Comparison of ENCODE assay signal across 8 mouse cellular contexts in the genomic region with DNA sequence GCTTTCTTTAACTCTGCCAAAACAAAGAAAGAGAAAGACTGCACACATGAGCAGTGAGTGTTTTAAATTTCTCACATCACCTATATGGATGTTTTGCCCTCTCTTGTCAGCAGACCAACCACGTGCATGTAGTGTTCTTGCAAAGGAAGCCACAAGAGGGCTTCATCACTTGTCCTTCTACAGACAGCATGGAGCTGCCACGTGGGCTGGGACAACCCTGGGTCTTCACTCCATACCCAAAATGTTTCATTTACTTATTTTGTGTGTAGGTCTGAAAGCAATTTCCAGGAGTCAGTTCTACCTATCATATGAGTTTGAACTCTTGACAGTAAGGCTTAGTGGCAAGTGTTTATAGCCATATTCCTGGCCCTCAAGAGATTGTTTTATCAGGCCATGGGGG. TPM values are rescaled to one million over a fixed set of nuclear protein-coding genes. Genes with fewer than 3 reads are reported as not detected.
DNase-seq lines count a peak whose midpoint lies in the region; ATAC-seq and TF ChIP-seq lines count a peak whose summit lies in the region.

No protein-coding gene starts in this region.

- peak overlapping the region; percentile 88 for H3K9ac ChIP-seq in hindbrain, embryonic 12.5 days
- peak overlapping the region; percentile 78; the same call in 1 of the 2 replicates for H3K9ac ChIP-seq in lung, postnatal 0 days (replicated peaks; ENCODE audit: low read depth)
- H3K9ac ChIP-seq in stomach, postnatal 0 days (ENCODE audit: low read length), result 0 out of 2 replicates have a peak overlapping the region, but pooled peaks have one; percentile 27

- no peak for TF ChIP-seq POLR2A in testis, adult 2 months (IDR thresholded peaks at IDR 0.05; ENCODE audit: control insufficient read depth, low read depth, low read length)

- TF ChIP-seq EP300 in lung, postnatal 0 days (IDR thresholded peaks at IDR 0.05), result no peak
- TF ChIP-seq EP300 in stomach, postnatal 0 days (optimal IDR thresholded peaks at IDR 0.05), result no peak

- ATAC-seq in hindbrain, embryonic 12.5 days (ENCODE audit: low FRiP score), result no peak
- ATAC-seq in lung, postnatal 0 days, result no peak
- ATAC-seq in stomach, postnatal 0 days (ENCODE audit: low FRiP score, low TSS enrichment), result no peak
- no peak for ATAC-seq in activated CD4-positive, CD25-positive, alpha-beta regulatory T cell, adult 4 months

- no peaks in the 10 kb centered on the region for H3K9me3 ChIP-seq in hindbrain, embryonic 12.5 days (replicated peaks)
- H3K9me3 ChIP-seq in lung, postnatal 0 days (ENCODE audit: low read length), result no peaks in the 10 kb centered on the region
- H3K9me3 ChIP-seq in stomach, postnatal 0 days (ENCODE audit: control insufficient read depth, low read length), result no peaks in the 10 kb centered on the region

- WGBS in hindbrain, embryonic 12.5 days, result 0% methylated on average over 2 of the region's 2 CpGs
- 2% methylated on average over 2 of the region's 2 CpGs for WGBS in lung, postnatal 0 days
- 0% methylated on average over 2 of the region's 2 CpGs for WGBS in stomach, postnatal 0 days

- H3K27ac ChIP-seq in testis, adult 2 months (ENCODE audit: control insufficient read depth, insufficient read depth, low read depth, low read length), result no peak overlapping the region; the same call in 1 of the 2 replicates
- H3K27ac ChIP-seq in hindbrain, embryonic 12.5 days, result no peak overlapping the region
- H3K27ac ChIP-seq in lung, postnatal 0 days (ENCODE audit: low read length), result no peak overlapping the region
- H3K27ac ChIP-seq in stomach, postnatal 0 days (replicated peaks), result no peak overlapping the region

- no peak for DNase-seq in testis, postnatal 14 days (ENCODE audit: low spot score)
- peak; percentile 59 for DNase-seq in embryo, embryonic 10 days (ENCODE audit: low spot score)
- peak; percentile 43 for DNase-seq in lung, postnatal 0 days (ENCODE audit: low spot score)
- DNase-seq in stomach, postnatal 0 days (ENCODE audit: low spot score), result no peak
- DNase-seq in gastrocnemius, postnatal 14 days, result no peak

- H3K4me1 ChIP-seq in testis, adult 2 months (ENCODE audit: control insufficient read depth, insufficient read depth, low read length), result peaks cover 6% of the 10 kb centered on the region; the same call in 1 of the 2 replicates
- H3K4me1 ChIP-seq in hindbrain, embryonic 12.5 days, result peaks cover 24% of the 10 kb centered on the region
- H3K4me1 ChIP-seq in lung, postnatal 0 days (ENCODE audit: insufficient read depth, low read depth, low read length), result no peaks in the 10 kb centered on the region; the same call in 1 of the 2 replicates
- H3K4me1 ChIP-seq in stomach, postnatal 0 days (replicated peaks; ENCODE audit: control insufficient read depth, insufficient read depth), result no peaks in the 10 kb centered on the region

- no peaks in the 10 kb centered on the region for H3K27me3 ChIP-seq in testis, adult 2 months (ENCODE audit: control insufficient read depth, insufficient read depth, low read length)
- H3K27me3 ChIP-seq in hindbrain, embryonic 12.5 days, result no peaks in the 10 kb centered on the region
- H3K27me3 ChIP-seq in lung, postnatal 0 days (replicated peaks; ENCODE audit: insufficient read depth, low read length), result no peaks in the 10 kb centered on the region
- H3K27me3 ChIP-seq in stomach, postnatal 0 days (ENCODE audit: control insufficient read depth, insufficient read depth, low read length), result no peaks in the 10 kb centered on the region

- H3K4me2 ChIP-seq in hindbrain, embryonic 12.5 days (replicated peaks), result peak overlapping the region; percentile 88
- peak overlapping the region; percentile 70 for H3K4me2 ChIP-seq in lung, postnatal 0 days (replicated peaks; ENCODE audit: low read depth, low read length)
- peak overlapping the region; percentile 50 for H3K4me2 ChIP-seq in stomach, postnatal 0 days (replicated peaks; ENCODE audit: low read depth)

- no peaks in the 10 kb centered on the region; the same call in none of the 2 replicates for H3K36me3 ChIP-seq in testis, adult 2 months (ENCODE audit: control insufficient read depth, insufficient read depth, low read length)
- peaks cover 52% of the 10 kb centered on the region for H3K36me3 ChIP-seq in hindbrain, embryonic 12.5 days
- peaks cover 13% of the 10 kb centered on the region; the same call in 1 of the 2 replicates for H3K36me3 ChIP-seq in lung, postnatal 0 days (ENCODE audit: insufficient read depth, low read length)
- peaks cover 22% of the 10 kb centered on the region for H3K36me3 ChIP-seq in stomach, postnatal 0 days (ENCODE audit: control insufficient read depth, insufficient read depth, low read length)

- no peak for TF ChIP-seq CTCF in testis, adult 2 months (IDR thresholded peaks at IDR 0.05; ENCODE audit: control insufficient read depth, insufficient read depth, insufficient replicate concordance, low read depth, low read length)
- TF ChIP-seq CTCF in lung, postnatal 0 days (IDR thresholded peaks at IDR 0.05), result peak; percentile 32
- TF ChIP-seq CTCF in stomach, postnatal 0 days (IDR thresholded peaks at IDR 0.05; ENCODE audit: low read depth), result peak; percentile 58

- intact Hi-C loops in gastrocnemius, postnatal 14 days (cut with DNase I; ENCODE audit: low total_unique reads), result no loop called here

- H3K4me3 ChIP-seq in testis, adult 2 months (ENCODE audit: control insufficient read depth, low read depth, low read length), result peak overlapping the region; percentile 92
- H3K4me3 ChIP-seq in hindbrain, embryonic 12.5 days, result peak overlapping the region; percentile 74
- peak overlapping the region; percentile 78; the same call in 1 of the 2 replicates for H3K4me3 ChIP-seq in lung, postnatal 0 days (ENCODE audit: low read depth, low read length)
- peak overlapping the region; percentile 60 for H3K4me3 ChIP-seq in stomach, postnatal 0 days (ENCODE audit: low read depth, low read length)

RNA-seq across cellular contexts. Expression of gene Pbrm1, which starts 1.1 kb away (rescaled TPM):
- 8.3 and 8.5 TPM in 2 replicates for polyA plus RNA-seq in testis, adult 2 months (2012; rRNA removed)
- polyA plus RNA-seq in hindbrain, embryonic 12.5 days (2016; fragmentation: Nextera tagmentation; extraction: Ambion mirVana), result 191 and 194 TPM in 2 replicates
- 59.8 and 73.1 TPM in 2 replicates for polyA plus RNA-seq in lung, postnatal 0 days (2015; fragmentation: Nextera tagmentation; extraction: Ambion mirVana)
- 47.8 and 47.9 TPM in 2 replicates for polyA plus RNA-seq in stomach, postnatal 0 days (2015; fragmentation: Nextera tagmentation; extraction: Ambion mirVana)
- 10 to 100 TPM; 41.0 to 51.7 TPM for polyA plus RNA-seq in activated CD4-positive, CD25-positive, alpha-beta regulatory T cell, adult 4 months (2017; shearing (Covaris generic))
- 10 to 100 TPM; 49.4 to 51.6 TPM for total RNA-seq in gastrocnemius, postnatal 14 days (2021)

RNA-seq across cellular contexts. Expression of gene Gnl3, which starts 1.1 kb away (rescaled TPM):
- polyA plus RNA-seq in testis, adult 2 months (2012; rRNA removed), result 16.2 and 18.1 TPM in 2 replicates
- polyA plus RNA-seq in hindbrain, embryonic 12.5 days (2016; fragmentation: Nextera tagmentation; extraction: Ambion mirVana), result 75.6 and 82.5 TPM in 2 replicates
- polyA plus RNA-seq in lung, postnatal 0 days (2015; fragmentation: Nextera tagmentation; extraction: Ambion mirVana), result 29.5 and 31.9 TPM in 2 replicates
- polyA plus RNA-seq in stomach, postnatal 0 days (2015; fragmentation: Nextera tagmentation; extraction: Ambion mirVana), result 58.0 and 70.7 TPM in 2 replicates
- 10 to 100 TPM; 61.3 to 74.2 TPM for polyA plus RNA-seq in activated CD4-positive, CD25-positive, alpha-beta regulatory T cell, adult 4 months (2017; shearing (Covaris generic))
- total RNA-seq in gastrocnemius, postnatal 14 days (2021), result 10 to 100 TPM; 27.3 to 39.3 TPM

RNA-seq across cellular contexts. Expression of gene Spcs1, which starts 16.4 kb away (rescaled TPM):
- 613 and 684 TPM in 2 replicates for polyA plus RNA-seq in testis, adult 2 months (2012; rRNA removed)
- polyA plus RNA-seq in hindbrain, embryonic 12.5 days (2016; fragmentation: Nextera tagmentation; extraction: Ambion mirVana), result 301 and 319 TPM in 2 replicates
- 467 and 493 TPM in 2 replicates for polyA plus RNA-seq in lung, postnatal 0 days (2015; fragmentation: Nextera tagmentation; extraction: Ambion mirVana)
- 508 and 513 TPM in 2 replicates for polyA plus RNA-seq in stomach, postnatal 0 days (2015; fragmentation: Nextera tagmentation; extraction: Ambion mirVana)
- 100 to 1,000 TPM; 322 to 323 TPM for polyA plus RNA-seq in activated CD4-positive, CD25-positive, alpha-beta regulatory T cell, adult 4 months (2017; shearing (Covaris generic))
- total RNA-seq in gastrocnemius, postnatal 14 days (2021), result 100 to 1,000 TPM; 127 to 146 TPM

RNA-seq across cellular contexts. Expression of gene Glt8d1, which starts 16.7 kb away (rescaled TPM):
- 170 and 200 TPM in 2 replicates for polyA plus RNA-seq in testis, adult 2 months (2012; rRNA removed)
- polyA plus RNA-seq in hindbrain, embryonic 12.5 days (2016; fragmentation: Nextera tagmentation; extraction: Ambion mirVana), result 73.0 and 76.5 TPM in 2 replicates
- polyA plus RNA-seq in lung, postnatal 0 days (2015; fragmentation: Nextera tagmentation; extraction: Ambion mirVana), result 42.4 and 48.9 TPM in 2 replicates
- 28.2 and 29.7 TPM in 2 replicates for polyA plus RNA-seq in stomach, postnatal 0 days (2015; fragmentation: Nextera tagmentation; extraction: Ambion mirVana)
- 1 to 10 TPM; 4.1 to 9.7 TPM for polyA plus RNA-seq in activated CD4-positive, CD25-positive, alpha-beta regulatory T cell, adult 4 months (2017; shearing (Covaris generic))
- total RNA-seq in gastrocnemius, postnatal 14 days (2021), result 10 to 100 TPM; 14.1 to 15.0 TPM

Comparison
In these comparisons a context has a peak if more than half of its experiments do, and no peak if none do; other contexts are left out.
1. DNase-seq: peak in embryo, embryonic 10 days (single experiment) and lung, postnatal 0 days (single experiment); none in testis, postnatal 14 days (single experiment), stomach, postnatal 0 days (single experiment) and gastrocnemius, postnatal 14 days (single experiment).
2. H3K9ac ChIP-seq: peak in every context shown above with its lines; median percentile 88 in hindbrain, embryonic 12.5 days; 78 in lung, postnatal 0 days; 27 in stomach, postnatal 0 days.
3. Peak in every context shown above with its lines, with median percentiles within 50 percentile points of each other: H3K4me3 ChIP-seq and H3K4me2 ChIP-seq.